Mouse (Mus musculus): ENCODE data around the gene Hist1h2af. TPM values are rescaled to one million over a fixed set of nuclear protein-coding genes. Genes with fewer than 3 reads are reported as not detected.

Gene Hist1h2af
- polyA plus RNA-seq, 1 experiment = 98.1 TPM

GRCm38 (mm10) chr13:23523976-23524375 lies 9.7 kb upstream of the Hist1h2af start:
- H3K79me2 ChIP-seq (ENCODE audit: control insufficient read depth, insufficient read depth) = no peaks in the 10 kb centered on the region
- H3ac ChIP-seq (ENCODE audit: control insufficient read depth, insufficient read length, low read depth) = peak overlapping the region; percentile 25
- TF ChIP-seq USF1 (IDR thresholded peaks at IDR 0.05; ENCODE audit: low read depth) = no peak
- TF ChIP-seq MAX (IDR thresholded peaks at IDR 0.05) = no peak
- TF ChIP-seq MYOG (IDR thresholded peaks at IDR 0.05; ENCODE audit: control insufficient read depth, extremely low read depth, insufficient read length) = no peak
- no peak for TF ChIP-seq FOSL1 (IDR thresholded peaks at IDR 0.05; ENCODE audit: insufficient read depth, low read length, poor library complexity, severe bottlenecking)
- no peak for TF ChIP-seq MYOD1 (IDR thresholded peaks at IDR 0.05; ENCODE audit: control insufficient read depth, insufficient read length, low read depth)
- no peak for TF ChIP-seq CTCF (IDR thresholded peaks at IDR 0.05; ENCODE audit: control insufficient read depth, insufficient read depth, insufficient read length)
- no peak for TF ChIP-seq CEBPB (IDR thresholded peaks at IDR 0.05; ENCODE audit: low read depth)
- H3K79me3 ChIP-seq (ENCODE audit: low read depth) = no peaks in the 10 kb centered on the region
- no peak overlapping the region for H3K4me3 ChIP-seq (ENCODE audit: insufficient read depth, poor library complexity, severe bottlenecking)
- no peaks in the 10 kb centered on the region for H3K27me3 ChIP-seq (ENCODE audit: control insufficient read depth, insufficient read depth, insufficient read length)
- no peaks in the 10 kb centered on the region for H3K36me3 ChIP-seq (ENCODE audit: control insufficient read depth, insufficient read depth)

GRCm38 (mm10) chr13:23524654-23525053 lies 9.1 kb upstream of the Hist1h2af start:
- Histone ChIP-seq H3K4me3 (ENCODE audit: insufficient read depth, poor library complexity, severe bottlenecking) (no peak overlapping the region), H3K79me3 (ENCODE audit: low read depth) (no peaks in the 10 kb centered on the region), H3ac (ENCODE audit: control insufficient read depth, insufficient read length, low read depth) (no peak overlapping the region), H3K36me3 (ENCODE audit: control insufficient read depth, insufficient read depth) (no peaks in the 10 kb centered on the region), H3K27me3 (ENCODE audit: control insufficient read depth, insufficient read depth, insufficient read length) (no peaks in the 10 kb centered on the region), H3K79me2 (ENCODE audit: control insufficient read depth, insufficient read depth) (no peaks in the 10 kb centered on the region)
- no peak for TF ChIP-seq FOSL1 (IDR thresholded peaks at IDR 0.05; ENCODE audit: insufficient read depth, low read length, poor library complexity, severe bottlenecking)
- peak; percentile 53 for TF ChIP-seq CTCF (IDR thresholded peaks at IDR 0.05; ENCODE audit: control insufficient read depth, insufficient read depth, insufficient read length)
- no peak for TF ChIP-seq CEBPB (IDR thresholded peaks at IDR 0.05; ENCODE audit: low read depth)
- no peak for TF ChIP-seq MAX (IDR thresholded peaks at IDR 0.05)

GRCm38 (mm10) chr13:23525901-23526300 lies 7.8 kb upstream of the Hist1h2af start:
- no peak for TF ChIP-seq MAX (IDR thresholded peaks at IDR 0.05)
- TF ChIP-seq FOSL1 (IDR thresholded peaks at IDR 0.05; ENCODE audit: insufficient read depth, low read length, poor library complexity, severe bottlenecking) = no peak
- TF ChIP-seq MYOG (IDR thresholded peaks at IDR 0.05; ENCODE audit: control insufficient read depth, extremely low read depth, insufficient read length) = no peak
- TF ChIP-seq CEBPB (IDR thresholded peaks at IDR 0.05; ENCODE audit: low read depth) = no peak
- TF ChIP-seq CTCF (IDR thresholded peaks at IDR 0.05; ENCODE audit: control insufficient read depth, insufficient read depth, insufficient read length) = no peak
- no peak for TF ChIP-seq MYOD1 (IDR thresholded peaks at IDR 0.05; ENCODE audit: control insufficient read depth, insufficient read length, low read depth)
- TF ChIP-seq USF1 (IDR thresholded peaks at IDR 0.05; ENCODE audit: low read depth) = no peak

GRCm38 (mm10) chr13:23526312-23526711 lies 7.4 kb upstream of the Hist1h2af start:
- peak overlapping the region; percentile 36 for H3ac ChIP-seq (ENCODE audit: control insufficient read depth, insufficient read length, low read depth)
- H3K79me3 ChIP-seq (ENCODE audit: low read depth) = no peaks in the 10 kb centered on the region
- TF ChIP-seq MYOD1 (IDR thresholded peaks at IDR 0.05; ENCODE audit: control insufficient read depth, insufficient read length, low read depth) (no peak), USF1 (IDR thresholded peaks at IDR 0.05; ENCODE audit: low read depth) (peak; percentile 86), MYOG (IDR thresholded peaks at IDR 0.05; ENCODE audit: control insufficient read depth, extremely low read depth, insufficient read length) (no peak), CTCF (IDR thresholded peaks at IDR 0.05; ENCODE audit: control insufficient read depth, insufficient read depth, insufficient read length) (no peak), MAX (IDR thresholded peaks at IDR 0.05) (peak; percentile 15), CEBPB (IDR thresholded peaks at IDR 0.05; ENCODE audit: low read depth) (peak; percentile 7), FOSL1 (IDR thresholded peaks at IDR 0.05; ENCODE audit: insufficient read depth, low read length, poor library complexity, severe bottlenecking) (no peak)
- H3K27me3 ChIP-seq (ENCODE audit: control insufficient read depth, insufficient read depth, insufficient read length) = no peaks in the 10 kb centered on the region
- H3K4me3 ChIP-seq (ENCODE audit: insufficient read depth, poor library complexity, severe bottlenecking) = peak overlapping the region; percentile 8
- H3K36me3 ChIP-seq (ENCODE audit: control insufficient read depth, insufficient read depth) = no peaks in the 10 kb centered on the region
- H3K79me2 ChIP-seq (ENCODE audit: control insufficient read depth, insufficient read depth) = no peaks in the 10 kb centered on the region

More at GRCm38 (mm10) chr13:23525901-23526300, 7.8 kb upstream of the Hist1h2af start:
- H3K36me3 ChIP-seq (ENCODE audit: control insufficient read depth, insufficient read depth) = no peaks in the 10 kb centered on the region
- no peak overlapping the region for H3ac ChIP-seq (ENCODE audit: control insufficient read depth, insufficient read length, low read depth)
- peak overlapping the region; percentile 8 for H3K4me3 ChIP-seq (ENCODE audit: insufficient read depth, poor library complexity, severe bottlenecking)
- no peaks in the 10 kb centered on the region for H3K79me3 ChIP-seq (ENCODE audit: low read depth)
- no peaks in the 10 kb centered on the region for H3K79me2 ChIP-seq (ENCODE audit: control insufficient read depth, insufficient read depth)
- no peaks in the 10 kb centered on the region for H3K27me3 ChIP-seq (ENCODE audit: control insufficient read depth, insufficient read depth, insufficient read length)

GRCm38 (mm10) chr13:23529005-23529404 lies 4.7 kb upstream of the Hist1h2af start:
- TF ChIP-seq MAX (IDR thresholded peaks at IDR 0.05) (no peak), FOSL1 (IDR thresholded peaks at IDR 0.05; ENCODE audit: insufficient read depth, low read length, poor library complexity, severe bottlenecking) (no peak), MYOD1 (IDR thresholded peaks at IDR 0.05; ENCODE audit: control insufficient read depth, insufficient read length, low read depth) (no peak), MYOG (IDR thresholded peaks at IDR 0.05; ENCODE audit: control insufficient read depth, extremely low read depth, insufficient read length) (no peak), CTCF (IDR thresholded peaks at IDR 0.05; ENCODE audit: control insufficient read depth, insufficient read depth, insufficient read length) (no peak), CEBPB (IDR thresholded peaks at IDR 0.05; ENCODE audit: low read depth) (no peak), USF1 (IDR thresholded peaks at IDR 0.05; ENCODE audit: low read depth) (no peak)
- no peaks in the 10 kb centered on the region for H3K79me2 ChIP-seq (ENCODE audit: control insufficient read depth, insufficient read depth)
- no peak overlapping the region for H3ac ChIP-seq (ENCODE audit: control insufficient read depth, insufficient read length, low read depth)
- no peak overlapping the region for H3K4me3 ChIP-seq (ENCODE audit: insufficient read depth, poor library complexity, severe bottlenecking)
- no peaks in the 10 kb centered on the region for H3K27me3 ChIP-seq (ENCODE audit: control insufficient read depth, insufficient read depth, insufficient read length)
- H3K79me3 ChIP-seq (ENCODE audit: low read depth) = no peaks in the 10 kb centered on the region
- no peaks in the 10 kb centered on the region for H3K36me3 ChIP-seq (ENCODE audit: control insufficient read depth, insufficient read depth)

All from C2C12 (cell line).